Mouse (Mus musculus) spleen, adult 18-20 months (tissue): ENCODE results near the gene Slc23a2.

ENCODE experiments used
- DNase-seq, 2 experiments: peaks; one replicate each; pipeline ENCODE4 v3.0.0; 2022; ENCODE audit warnings: mixed read lengths in 2 of 2

The Slc23a2 gene

GRCm38 (mm10) chr2:132096582-132096981, 48.3 kb downstream of the Slc23a2 start:
- DNase-seq = no peak

GRCm38 (mm10) chr2:132095821-132096220, 49.1 kb downstream of the Slc23a2 start:
- no peak for DNase-seq

- peak; percentile 30 to 47 for DNase-seq
Measured at GRCm38 (mm10) chr2:132094441-132095230, 50.3 kb downstream of the Slc23a2 start.

GRCm38 (mm10) chr2:132093739-132094138, 51.2 kb downstream of the Slc23a2 start:
- DNase-seq = no peak

GRCm38 (mm10) chr2:132093298-132093697, 51.6 kb downstream of the Slc23a2 start:
- no peak for DNase-seq

GRCm38 (mm10) chr2:132092722-132093121, 52.2 kb downstream of the Slc23a2 start:
- DNase-seq = no peak

GRCm38 (mm10) chr2:132091749-132092148, 53.2 kb downstream of the Slc23a2 start:
- DNase-seq = no peak

GRCm38 (mm10) chr2:132084813-132085212, 60.1 kb downstream of the Slc23a2 start:
- DNase-seq = no peak

GRCm38 (mm10) chr2:132084396-132084795, 60.5 kb downstream of the Slc23a2 start:
- DNase-seq = no peak

- no peak for DNase-seq
Measured at GRCm38 (mm10) chr2:132079139-132079538, 65.8 kb downstream of the Slc23a2 start.

- DNase-seq = no peak
Measured at GRCm38 (mm10) chr2:132073052-132073451, 71.9 kb downstream of the Slc23a2 start.

GRCm38 (mm10) chr2:132069985-132070735, 74.7 kb downstream of the Slc23a2 start:
- DNase-seq = no peak

GRCm38 (mm10) chr2:132064185-132064831, 80.6 kb downstream of the Slc23a2 start:
- no peak for DNase-seq

GRCm38 (mm10) chr2:132063776-132064175, 81.1 kb downstream of the Slc23a2 start:
- DNase-seq = no peak

- DNase-seq = no peak
Measured at GRCm38 (mm10) chr2:132061884-132062283, 83.0 kb downstream of the Slc23a2 start.

- no peak for DNase-seq
Measured at GRCm38 (mm10) chr2:132059919-132060318, 85.0 kb downstream of the Slc23a2 start.

- no peak for DNase-seq
Measured at GRCm38 (mm10) chr2:132055349-132055753, 89.6 kb downstream of the Slc23a2 start.

GRCm38 (mm10) chr2:132053824-132054223, 91.1 kb downstream of the Slc23a2 start:
- DNase-seq = no peak

GRCm38 (mm10) chr2:132051798-132052197, 93.1 kb downstream of the Slc23a2 start:
- no peak for DNase-seq

- no peak for DNase-seq
Measured at GRCm38 (mm10) chr2:132049921-132050320, 95.0 kb downstream of the Slc23a2 start.

GRCm38 (mm10) chr2:132049491-132049890, 95.4 kb downstream of the Slc23a2 start:
- DNase-seq = no peak

GRCm38 (mm10) chr2:132048143-132048772, 96.7 kb downstream of the Slc23a2 start:
- no peak for DNase-seq

GRCm38 (mm10) chr2:132047364-132047763, 97.5 kb downstream of the Slc23a2 start:
- DNase-seq = no peak
